Mouse (Mus musculus): ENCODE measurements around the gene Ankrd7. TPM values are rescaled to one million over a fixed set of nuclear protein-coding genes. Genes with fewer than 3 reads are reported as not detected.
"Not testable (repeated sequence)": the region's sequence is repeated elsewhere in the genome, so short reads cannot be mapped to it uniquely, and the experiment has no call there.

The Ankrd7 gene
- polyA plus RNA-seq (2011; ENCODE audit: insufficient read length, low read depth, missing spikeins) = not detected in 2 replicates

DNA sequence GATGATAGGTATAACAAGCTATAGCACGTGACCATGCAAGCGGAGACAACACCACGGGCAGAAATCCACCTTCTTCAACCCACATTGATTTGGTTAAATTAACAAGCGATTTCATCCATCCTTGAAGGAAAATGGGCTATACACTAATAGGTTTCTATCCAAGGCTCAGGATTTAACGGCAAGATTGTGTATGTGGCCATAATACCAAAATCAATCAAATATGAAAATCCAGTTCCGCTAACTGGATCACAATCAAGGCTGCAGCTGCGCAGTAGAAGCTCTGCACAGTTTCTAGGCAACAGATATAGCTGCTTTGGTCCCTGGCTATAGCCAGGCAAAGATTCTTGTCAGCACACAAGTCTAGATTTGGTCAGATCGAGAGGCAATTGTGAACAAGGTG, at the start of gene Ankrd7:
Ankrd7 (plus strand) TSS at position 301 of the 400 bp plus-strand sequence.
- no peaks in the 10 kb centered on the region for H3K4me1 ChIP-seq (ENCODE audit: control insufficient read depth, insufficient read depth, low read length)
- TF ChIP-seq POLR2A (IDR thresholded peaks at IDR 0.05; ENCODE audit: low read depth, low read length) (no peak), CTCF (IDR thresholded peaks at IDR 0.05; ENCODE audit: borderline replicate concordance, insufficient read depth, low read length) (no peak)
- no peak within 1 kb of the TSS for H3K27ac ChIP-seq (ENCODE audit: insufficient read depth, low read length)
- H3K4me3 ChIP-seq (ENCODE audit: insufficient read depth, low read length) = no peak within 1 kb of the TSS

DNA sequence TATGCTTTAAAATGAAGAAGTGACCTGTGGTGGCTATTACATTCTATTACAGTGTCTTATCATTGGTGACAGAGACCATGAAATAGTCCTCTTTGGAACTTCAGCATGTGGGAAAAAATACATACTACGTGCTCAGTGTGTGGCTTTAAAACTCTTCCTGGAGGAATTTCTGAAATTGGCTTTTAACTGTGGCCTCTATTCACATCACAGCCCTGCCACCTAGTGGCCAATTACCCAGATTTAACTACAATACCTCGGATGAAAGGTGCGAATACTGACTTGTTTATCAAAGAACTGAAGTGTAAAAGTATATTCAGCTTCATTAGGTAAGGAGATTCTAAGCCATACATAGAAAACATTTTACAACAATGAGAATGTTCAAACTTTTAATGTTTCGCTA, 46.8 kb upstream of the Ankrd7 start:
- Histone ChIP-seq H3K27ac (ENCODE audit: insufficient read depth, low read length) (no peak overlapping the region), H3K4me3 (ENCODE audit: insufficient read depth, low read length) (no peak overlapping the region), H3K4me1 (ENCODE audit: control insufficient read depth, insufficient read depth, low read length) (no peaks in the 10 kb centered on the region)
- TF ChIP-seq POLR2A (IDR thresholded peaks at IDR 0.05; ENCODE audit: low read depth, low read length) (no peak), CTCF (IDR thresholded peaks at IDR 0.05; ENCODE audit: borderline replicate concordance, insufficient read depth, low read length) (no peak)

DNA sequence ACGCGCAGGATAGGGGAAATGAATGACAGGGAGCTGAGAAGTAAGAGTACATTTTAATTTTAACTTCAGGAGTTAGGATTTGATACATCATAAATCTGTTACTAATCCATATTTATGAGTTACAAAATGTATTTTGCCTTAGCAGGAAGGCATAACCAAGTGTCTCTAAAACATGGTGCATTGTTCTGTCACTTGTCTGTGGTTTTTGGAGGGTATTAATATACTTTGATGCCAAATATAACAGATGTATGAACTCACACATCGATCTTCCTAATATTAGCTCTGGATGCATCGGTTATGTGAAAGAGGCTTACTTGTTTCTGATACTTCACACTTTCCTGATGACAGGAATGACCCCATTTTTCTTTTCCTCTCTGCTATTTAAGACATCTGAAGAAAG, 45.9 kb upstream of the Ankrd7 start:
- TF ChIP-seq CTCF (IDR thresholded peaks at IDR 0.05; ENCODE audit: borderline replicate concordance, insufficient read depth, low read length) (no peak), POLR2A (IDR thresholded peaks at IDR 0.05; ENCODE audit: low read depth, low read length) (no peak)
- Histone ChIP-seq H3K27ac (ENCODE audit: insufficient read depth, low read length) (no peak overlapping the region), H3K4me1 (ENCODE audit: control insufficient read depth, insufficient read depth, low read length) (no peaks in the 10 kb centered on the region), H3K4me3 (ENCODE audit: insufficient read depth, low read length) (no peak overlapping the region)

DNA sequence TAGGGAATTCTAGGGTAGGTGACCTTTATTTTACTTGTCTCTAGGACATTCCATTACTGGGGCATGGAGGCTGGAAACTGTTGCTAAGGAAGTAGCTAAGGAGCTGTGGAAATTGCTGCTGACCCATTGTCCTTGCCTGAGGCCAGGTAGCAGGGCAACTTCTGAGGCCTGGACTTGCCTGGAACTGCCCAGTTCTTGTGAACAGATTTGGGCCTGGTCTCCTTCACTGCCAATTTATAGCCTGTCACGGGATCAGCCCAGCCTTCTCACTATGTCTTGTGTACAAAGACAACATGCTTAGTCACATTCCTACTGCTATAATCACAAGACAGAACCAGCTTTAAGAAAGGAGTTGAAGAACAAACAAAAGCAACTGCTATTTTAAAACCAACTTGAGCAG, 43.3 kb upstream of the Ankrd7 start:
- no peak overlapping the region for H3K4me3 ChIP-seq (ENCODE audit: insufficient read depth, low read length)
- TF ChIP-seq POLR2A (IDR thresholded peaks at IDR 0.05; ENCODE audit: low read depth, low read length) (no peak), CTCF (IDR thresholded peaks at IDR 0.05; ENCODE audit: borderline replicate concordance, insufficient read depth, low read length) (no peak)
- no peaks in the 10 kb centered on the region for H3K4me1 ChIP-seq (ENCODE audit: control insufficient read depth, insufficient read depth, low read length)
- peak overlapping the region; percentile 8 for H3K27ac ChIP-seq (ENCODE audit: insufficient read depth, low read length)

DNA sequence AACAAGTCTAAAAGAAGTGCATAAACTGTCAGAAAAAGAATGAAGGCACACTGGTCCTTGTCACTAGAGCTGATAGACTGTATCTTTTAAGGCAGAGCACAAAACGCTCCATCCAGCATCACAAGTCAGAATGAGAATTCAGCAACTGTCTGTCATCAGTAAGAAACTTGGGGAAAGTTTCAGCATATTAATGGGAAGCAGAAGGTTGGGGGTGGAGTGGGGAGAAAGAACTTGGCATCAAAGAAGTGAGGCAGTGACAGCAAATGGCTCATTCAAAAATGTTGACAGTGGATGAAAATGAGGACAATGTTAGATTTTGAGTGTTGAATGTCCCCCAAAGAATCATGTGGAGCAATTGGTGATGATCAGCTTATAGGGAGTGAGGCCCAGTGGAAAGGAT, 33.2 kb upstream of the Ankrd7 start:
- TF ChIP-seq POLR2A (IDR thresholded peaks at IDR 0.05; ENCODE audit: low read depth, low read length) (no peak), CTCF (IDR thresholded peaks at IDR 0.05; ENCODE audit: borderline replicate concordance, insufficient read depth, low read length) (no peak)
- Histone ChIP-seq H3K4me1 (ENCODE audit: control insufficient read depth, insufficient read depth, low read length) (no peaks in the 10 kb centered on the region), H3K27ac (ENCODE audit: insufficient read depth, low read length) (no peak overlapping the region), H3K4me3 (ENCODE audit: insufficient read depth, low read length) (no peak overlapping the region)

DNA sequence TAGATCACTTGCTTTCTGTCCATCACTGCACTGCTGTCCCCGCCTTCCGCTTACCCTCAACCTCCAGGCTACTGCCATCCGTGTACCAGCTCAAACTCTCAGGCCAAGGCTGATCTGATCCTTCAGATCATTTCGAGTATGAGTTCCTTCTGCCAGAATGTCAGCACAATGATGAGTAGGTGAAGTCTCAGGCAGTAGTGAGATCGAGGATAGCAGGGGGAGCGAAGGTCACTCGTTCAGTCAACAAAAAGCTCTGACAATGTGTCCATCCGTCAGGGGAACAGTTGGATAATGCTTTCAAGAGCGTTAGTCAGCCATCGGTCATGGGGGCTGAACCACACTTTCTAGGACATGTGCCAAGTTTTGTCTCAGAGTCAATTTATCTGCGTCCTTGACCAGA, 21.6 kb upstream of the Ankrd7 start:
- H3K27ac ChIP-seq (ENCODE audit: insufficient read depth, low read length); H3K4me1 ChIP-seq (ENCODE audit: control insufficient read depth, insufficient read depth, low read length); H3K4me3 ChIP-seq (ENCODE audit: insufficient read depth, low read length): not testable (repeated sequence)

DNA sequence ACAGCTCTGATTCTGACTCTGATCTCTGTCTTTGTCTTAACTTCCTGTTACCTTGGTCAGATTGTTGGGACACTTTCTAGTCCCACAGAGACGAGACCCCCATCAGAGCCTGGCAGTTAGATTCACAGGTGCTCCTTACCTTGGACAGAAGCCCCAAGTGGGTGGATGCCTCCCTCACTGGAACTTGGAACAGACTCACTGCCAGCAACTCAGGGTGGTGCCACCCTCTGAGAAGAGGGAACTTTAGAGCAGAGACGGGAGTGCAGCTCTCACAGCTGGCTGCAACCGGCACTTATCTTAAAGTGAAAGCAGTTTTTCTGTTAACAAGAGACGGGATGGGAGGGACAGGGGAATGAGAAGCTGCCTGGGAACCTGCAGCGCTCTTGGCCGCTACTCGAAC, 20.5 kb upstream of the Ankrd7 start:
- not testable (repeated sequence) for H3K27ac ChIP-seq (ENCODE audit: insufficient read depth, low read length); H3K4me3 ChIP-seq (ENCODE audit: insufficient read depth, low read length); H3K4me1 ChIP-seq (ENCODE audit: control insufficient read depth, insufficient read depth, low read length)

DNA sequence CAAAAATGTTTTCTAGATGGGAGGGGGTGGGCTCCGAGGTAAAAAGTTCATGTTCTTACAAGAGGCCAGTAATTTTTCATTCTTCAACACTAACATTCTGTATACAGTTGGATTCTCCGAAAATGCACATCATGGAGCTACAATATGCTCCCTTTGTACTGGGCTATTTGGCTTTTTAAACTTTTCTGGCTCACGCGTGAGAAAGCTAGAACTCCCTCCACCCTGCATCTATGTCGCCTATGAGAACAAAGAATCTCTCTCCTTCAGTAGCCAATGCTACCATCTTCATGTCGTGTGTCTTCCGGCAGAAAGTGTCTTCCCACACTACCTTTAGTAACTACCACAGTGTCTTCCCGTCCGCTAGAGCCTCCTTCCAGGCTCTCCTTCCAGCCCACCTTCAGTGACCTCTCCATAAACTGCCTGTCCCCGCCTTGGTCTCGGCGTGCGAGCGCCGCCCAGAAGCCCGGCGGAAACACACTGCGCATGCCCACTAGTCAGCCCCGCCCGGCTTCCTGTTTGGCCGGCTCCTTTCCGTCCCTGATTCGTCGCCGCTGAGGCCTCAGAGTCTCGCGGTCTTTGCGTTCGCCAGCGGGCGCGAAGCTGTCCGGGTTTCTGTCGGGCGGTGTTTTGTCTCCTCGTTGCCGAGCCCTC, 17.9 kb upstream of the Ankrd7 start, which contains the start of gene Lsm8:
Lsm8 (plus strand) TSS at position 529 of the 651 bp plus-strand sequence.
- H3K4me3 ChIP-seq (ENCODE audit: insufficient read depth, low read length) = peak within 1 kb of the TSS; percentile 99
- peak; percentile 96 for TF ChIP-seq POLR2A (IDR thresholded peaks at IDR 0.05; ENCODE audit: low read depth, low read length)
- no peak for TF ChIP-seq CTCF (IDR thresholded peaks at IDR 0.05; ENCODE audit: borderline replicate concordance, insufficient read depth, low read length)
- H3K27ac ChIP-seq (ENCODE audit: insufficient read depth, low read length) = peak within 1 kb of the TSS; percentile 95
- H3K4me1 ChIP-seq (ENCODE audit: control insufficient read depth, insufficient read depth, low read length) = no peaks in the 10 kb centered on the region

DNA sequence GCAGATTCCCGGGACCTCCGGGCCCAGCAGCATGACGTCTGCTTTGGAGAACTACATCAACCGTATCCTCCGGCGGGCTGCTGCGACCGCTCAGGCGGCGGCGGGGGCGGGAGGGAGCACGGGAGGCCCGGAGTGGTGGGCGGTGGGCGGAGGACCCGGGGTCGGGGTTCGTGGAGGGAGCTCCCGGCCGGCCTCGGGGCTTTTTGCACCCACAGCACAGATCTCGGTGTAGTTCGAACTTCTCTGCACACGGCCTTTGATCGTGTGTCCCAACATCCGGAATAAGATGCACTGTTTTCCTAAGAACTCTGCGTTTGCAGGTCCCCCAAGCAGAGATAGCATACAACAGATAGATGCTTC, 17.4 kb upstream of the Ankrd7 start:
- H3K27ac ChIP-seq (ENCODE audit: insufficient read depth, low read length) = peak overlapping the region; percentile 37
- TF ChIP-seq POLR2A (IDR thresholded peaks at IDR 0.05; ENCODE audit: low read depth, low read length) (no peak), CTCF (IDR thresholded peaks at IDR 0.05; ENCODE audit: borderline replicate concordance, insufficient read depth, low read length) (no peak)
- H3K4me1 ChIP-seq (ENCODE audit: control insufficient read depth, insufficient read depth, low read length) = no peaks in the 10 kb centered on the region
- peak overlapping the region; percentile 99 for H3K4me3 ChIP-seq (ENCODE audit: insufficient read depth, low read length)

DNA sequence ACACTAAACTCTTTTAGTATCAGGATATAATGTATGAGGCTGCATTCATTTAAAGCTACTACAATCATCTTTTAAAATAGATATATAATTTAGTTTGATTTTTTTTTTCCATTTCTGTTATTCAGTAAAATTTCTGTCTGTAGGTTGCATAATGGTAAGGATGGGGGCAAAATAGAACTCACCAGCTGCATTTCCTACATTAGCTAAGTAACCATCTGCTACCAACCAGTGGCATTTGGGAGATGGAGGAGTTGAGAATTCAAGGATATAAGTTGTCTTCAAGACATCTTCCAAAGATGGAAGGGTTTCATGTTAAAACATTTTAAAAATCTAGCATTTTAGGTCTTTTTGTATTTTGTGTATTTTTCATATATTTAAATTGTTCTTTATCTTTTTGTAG, 10.8 kb upstream of the Ankrd7 start:
- Histone ChIP-seq H3K4me3 (ENCODE audit: insufficient read depth, low read length) (no peak overlapping the region), H3K27ac (ENCODE audit: insufficient read depth, low read length) (no peak overlapping the region), H3K4me1 (ENCODE audit: control insufficient read depth, insufficient read depth, low read length) (no peaks in the 10 kb centered on the region)
- TF ChIP-seq CTCF (IDR thresholded peaks at IDR 0.05; ENCODE audit: borderline replicate concordance, insufficient read depth, low read length) (no peak), POLR2A (IDR thresholded peaks at IDR 0.05; ENCODE audit: low read depth, low read length) (no peak)
